Comparison of ENCODE assay signal across 23 mouse cellular contexts in the genomic region with DNA sequence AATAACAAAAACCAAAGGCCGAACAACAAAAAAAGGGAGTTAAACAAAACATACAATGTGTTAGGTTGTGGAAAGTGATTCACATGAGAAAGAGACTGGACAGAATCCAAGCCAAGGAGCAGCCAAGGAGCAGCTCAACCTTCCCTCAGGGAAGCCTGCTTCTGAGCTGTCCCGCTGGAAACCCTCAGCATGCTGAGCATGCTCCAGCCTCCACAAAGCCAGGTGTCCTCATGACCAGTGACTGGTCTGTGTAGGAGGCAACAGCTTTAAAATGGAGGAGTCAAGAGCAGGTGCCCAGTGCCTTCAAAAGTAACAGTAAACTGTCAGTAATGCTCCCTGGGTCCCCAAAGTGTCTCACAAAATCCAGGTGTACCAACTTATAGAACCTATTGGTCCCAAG. TPM values are rescaled to one million over a fixed set of nuclear protein-coding genes. Genes with fewer than 3 reads are reported as not detected.
DNase-seq lines count a peak whose midpoint lies in the region; ATAC-seq and TF ChIP-seq lines count a peak whose summit lies in the region.
"Had no signal": no experiment of that assay in that cellular context is flagged by ENCODE, and none has a peak within 500 bp of the region (broad histone marks: within the 10 kb centered on the region; RNA-seq: fewer than 3 reads in every experiment).

No protein-coding gene starts in this region.

- no peaks in the 10 kb centered on the region for H3K9me3 ChIP-seq in kidney, embryonic 14.5 days (ENCODE audit: control insufficient read depth, low read length)
- no peaks in the 10 kb centered on the region for H3K9me3 ChIP-seq in ES-Bruce4 (replicated peaks; ENCODE audit: control insufficient read depth, insufficient read depth, low read length, poor library complexity, severe bottlenecking)
- H3K9me3 ChIP-seq: embryonic facial prominence, embryonic 10.5 days; forebrain, embryonic 13.5 days; heart, embryonic 15.5 days; hindbrain, embryonic 13.5 days; intestine, embryonic 15.5 days had no signal

- peak overlapping the region; percentile 26; the same call in 1 of the 2 replicates for H3K27ac ChIP-seq in kidney, adult 2 months (ENCODE audit: insufficient read depth, low read depth, low read length)
- H3K27ac ChIP-seq in kidney, embryonic 14.5 days (ENCODE audit: low read depth, low read length): no peak overlapping the region
- no peak overlapping the region for H3K27ac ChIP-seq in ES-Bruce4 (ENCODE audit: insufficient read depth, low read length)
- H3K27ac ChIP-seq: embryonic facial prominence, embryonic 10.5 days; forebrain, embryonic 13.5 days; heart, embryonic 15.5 days; hindbrain, embryonic 13.5 days; intestine, embryonic 15.5 days had no signal

- H3K4me2 ChIP-seq in kidney, embryonic 14.5 days (replicated peaks; ENCODE audit: low read depth, low read length): no peak overlapping the region
- H3K4me2 ChIP-seq in myocyte (ENCODE audit: low read depth): no peak overlapping the region
- H3K4me2 ChIP-seq: forebrain, embryonic 13.5 days; heart, embryonic 11.5 days; heart, embryonic 15.5 days; hindbrain, embryonic 13.5 days; intestine, embryonic 15.5 days had no signal

- 0 out of 2 replicates have a peak, but pooled peaks have one; percentile 41 for TF ChIP-seq EP300 in ES-Bruce4 (IDR thresholded peaks at IDR 0.05; ENCODE audit: insufficient read depth, low read depth, low read length)

- peak; percentile 48 for DNase-seq in kidney, adult 2 months
- DNase-seq in 3T3-L1 (ENCODE audit: low read depth, low spot score): peak; percentile 40
- no peak for DNase-seq in retina, postnatal 1 day
- no peak for DNase-seq in lung, postnatal 14 days
- DNase-seq: adrenal gland, adult 8-10 months; B cell, adult 2 months; cerebellum, adult 18-20 months; cerebellum, postnatal 10 days; forebrain, postnatal 0 days; gastrocnemius, postnatal 25 days; heart, postnatal 14 days had no signal

- no peak for TF ChIP-seq CTCF in kidney, adult 2 months (conservative IDR thresholded peaks at IDR 0.05; ENCODE audit: insufficient read depth, insufficient read length, low read depth, low read length)
- TF ChIP-seq CTCF in ES-Bruce4 (IDR thresholded peaks at IDR 0.05; ENCODE audit: low read depth, low read length): no peak

- WGBS in kidney, adult 2 months: 74% methylated on average over 2 of the region's 2 CpGs
- 82% methylated on average over 2 of the region's 2 CpGs for WGBS in kidney, embryonic 14.5 days

- no peak overlapping the region for H3K4me3 ChIP-seq in kidney, adult 2 months (ENCODE audit: insufficient read depth, low read depth, low read length)
- no peak overlapping the region for H3K4me3 ChIP-seq in kidney, embryonic 14.5 days (ENCODE audit: low read length)
- H3K4me3 ChIP-seq in ES-Bruce4 (ENCODE audit: low read depth, low read length): no peak overlapping the region
- no peak overlapping the region for H3K4me3 ChIP-seq in myocyte
- H3K4me3 ChIP-seq: embryonic facial prominence, embryonic 10.5 days; forebrain, embryonic 13.5 days; heart, embryonic 15.5 days; hindbrain, embryonic 13.5 days; intestine, embryonic 15.5 days had no signal

- H3ac ChIP-seq in myocyte (ENCODE audit: control insufficient read depth, insufficient read length): no peak overlapping the region

- no peak for ATAC-seq in kidney, embryonic 14.5 days (ENCODE audit: low FRiP score, low TSS enrichment)
- ATAC-seq: activated CD4-positive, CD25-positive, alpha-beta regulatory T cell, adult 4 months; CD4-positive, CD25-positive, alpha-beta regulatory T cell, adult 4 months; forebrain, embryonic 13.5 days; forebrain, postnatal 0 days; intestine, embryonic 15.5 days; Patski had no signal

- H3K79me2 ChIP-seq in myocyte (ENCODE audit: control insufficient read depth, insufficient read depth): peaks cover 90% of the 10 kb centered on the region

- H3K36me3 ChIP-seq in kidney, adult 2 months (ENCODE audit: control insufficient read depth, insufficient read depth, low read length): no peaks in the 10 kb centered on the region
- no peaks in the 10 kb centered on the region for H3K36me3 ChIP-seq in kidney, embryonic 14.5 days (ENCODE audit: control insufficient read depth, insufficient read depth, low read length)
- H3K36me3 ChIP-seq in ES-Bruce4 (ENCODE audit: control insufficient read depth, insufficient read depth, low read length, poor library complexity, severe bottlenecking) (no peaks in the 10 kb centered on the region), myocyte (ENCODE audit: control insufficient read depth, insufficient read depth) (no peaks in the 10 kb centered on the region)
- H3K36me3 ChIP-seq: embryonic facial prominence, embryonic 10.5 days; heart, embryonic 15.5 days; hindbrain, embryonic 13.5 days; intestine, embryonic 15.5 days had no signal

- H3K27me3 ChIP-seq in kidney, adult 2 months (replicated peaks; ENCODE audit: control insufficient read depth, insufficient read depth, low read length): no peaks in the 10 kb centered on the region
- H3K27me3 ChIP-seq in kidney, embryonic 14.5 days (ENCODE audit: control insufficient read depth, insufficient read depth, low read length): no peaks in the 10 kb centered on the region
- H3K27me3 ChIP-seq in ES-Bruce4 (ENCODE audit: control insufficient read depth, insufficient read depth, low read length, poor library complexity, severe bottlenecking): no peaks in the 10 kb centered on the region
- H3K27me3 ChIP-seq in myocyte (ENCODE audit: control insufficient read depth, insufficient read depth, insufficient read length): no peaks in the 10 kb centered on the region
- H3K27me3 ChIP-seq: forebrain, embryonic 13.5 days; hindbrain, embryonic 13.5 days; intestine, embryonic 15.5 days; Patski had no signal

- no peak overlapping the region for H3K9ac ChIP-seq in kidney, embryonic 14.5 days (ENCODE audit: low read depth, low read length)
- H3K9ac ChIP-seq in ES-Bruce4 (ENCODE audit: low read depth, poor library complexity, severe bottlenecking): no peak overlapping the region
- H3K9ac ChIP-seq: forebrain, embryonic 13.5 days; forebrain, postnatal 0 days; heart, embryonic 15.5 days; hindbrain, embryonic 13.5 days; intestine, embryonic 15.5 days had no signal

- peaks cover 14% of the 10 kb centered on the region for H3K4me1 ChIP-seq in kidney, adult 2 months (ENCODE audit: control insufficient read depth, insufficient read depth, low read length)
- H3K4me1 ChIP-seq in kidney, embryonic 14.5 days (ENCODE audit: control insufficient read depth, insufficient read depth, low read length): no peaks in the 10 kb centered on the region
- H3K4me1 ChIP-seq in ES-Bruce4 (ENCODE audit: control insufficient read depth, insufficient read depth, low read length): peaks cover 2% of the 10 kb centered on the region
- H3K4me1 ChIP-seq: heart, embryonic 15.5 days; hindbrain, embryonic 13.5 days; intestine, embryonic 15.5 days had no signal

- TF ChIP-seq POLR2A in kidney, adult 2 months (IDR thresholded peaks at IDR 0.05; ENCODE audit: low read depth, low read length): no peak
- TF ChIP-seq POLR2A in ES-Bruce4 (IDR thresholded peaks at IDR 0.05; ENCODE audit: insufficient read depth, low read length) (no peak), myocyte (IDR thresholded peaks at IDR 0.05; ENCODE audit: insufficient read length, low read depth) (no peak)

TF ChIP-seq in myocyte, 11 proteins besides CTCF, POLR2A, EP300 and RAD21:
- TF ChIP-seq MAX (IDR thresholded peaks at IDR 0.05; ENCODE audit: low read depth): no peak
- TF ChIP-seq MYOD1 (IDR thresholded peaks at IDR 0.05; ENCODE audit: control insufficient read depth in 1 of 3, insufficient read length in 2 of 3, low read depth in 2 of 3): peak in 2 of 3 experiments; percentile 10 to 71
- TF ChIP-seq SRF (IDR thresholded peaks at IDR 0.05; ENCODE audit: control insufficient read depth, insufficient read length, low read depth): no peak

RNA-seq across cellular contexts. Expression of a gene that starts 28.4 kb away (rescaled TPM):
- polyA plus RNA-seq in kidney, adult 2 months (2012; rRNA removed): 12.6 and 17.2 TPM in 2 replicates
- 27.0 and 43.4 TPM in 2 replicates for polyA plus RNA-seq in kidney, embryonic 14.5 days (2014; fragmentation: Nextera tagmentation; extraction: Ambion mirVana)
- 15.5 and 16.1 TPM in 2 replicates for polyA plus RNA-seq in ES-Bruce4 (2011; ENCODE audit: insufficient read depth, insufficient read length, low read depth, missing spikeins)
- polyA plus RNA-seq in myocyte (2012; fragmentation: generic; extraction: Trizol): 8.3 TPM
- polyA plus RNA-seq: activated CD4-positive, CD25-positive, alpha-beta regulatory T cell, adult 4 months; CD4-positive, CD25-positive, alpha-beta regulatory T cell, adult 4 months had no signal

Comparison
In these comparisons a context has a peak if more than half of its experiments do, and no peak if none do; other contexts are left out.
1. DNase-seq: peak in kidney, adult 2 months (single experiment) and 3T3-L1 (single experiment); none in retina, postnatal 1 day (single experiment) and lung, postnatal 14 days (single experiment).